Mouse (Mus musculus): ENCODE measurements around the gene Col11a1.

Gene Col11a1

GRCm38 (mm10) chr3:114029971-114030635 is at the start of gene Col11a1:
Gene Col11a1, plus strand, starts transcription at chr3:114030540.
- DNase-seq (ENCODE audit: low spot score in 2 of 2): peak; percentile 63 to 64

- DNase-seq (ENCODE audit: low spot score in 2 of 2): no peak
Measured at GRCm38 (mm10) chr3:113990936-113991335, 39.4 kb upstream of the Col11a1 start.

GRCm38 (mm10) chr3:114030886-114031285 is 546 bp downstream of the Col11a1 start:
- no peak for DNase-seq (ENCODE audit: low spot score in 2 of 2)

GRCm38 (mm10) chr3:114031351-114032213 is 1.2 kb downstream of the Col11a1 start:
- DNase-seq (ENCODE audit: low spot score in 2 of 2): no peak

- DNase-seq (ENCODE audit: low spot score in 2 of 2): no peak
Measured at GRCm38 (mm10) chr3:114032333-114032732, 2.0 kb downstream of the Col11a1 start.

GRCm38 (mm10) chr3:114052406-114052805 is 22.1 kb downstream of the Col11a1 start:
- DNase-seq (ENCODE audit: low spot score in 2 of 2): no peak

GRCm38 (mm10) chr3:114053501-114053900 is 23.2 kb downstream of the Col11a1 start:
- no peak for DNase-seq (ENCODE audit: low spot score in 2 of 2)

- DNase-seq (ENCODE audit: low spot score in 2 of 2): no peak
Measured at GRCm38 (mm10) chr3:114065123-114065522, 34.8 kb downstream of the Col11a1 start.

GRCm38 (mm10) chr3:114065587-114065986 is 35.2 kb downstream of the Col11a1 start:
- DNase-seq (ENCODE audit: low spot score in 2 of 2): no peak

GRCm38 (mm10) chr3:114099335-114099734 is 69.0 kb downstream of the Col11a1 start:
- no peak for DNase-seq (ENCODE audit: low spot score in 2 of 2)

- no peak for DNase-seq (ENCODE audit: low spot score in 2 of 2)
Measured at GRCm38 (mm10) chr3:114107099-114107498, 76.8 kb downstream of the Col11a1 start.

GRCm38 (mm10) chr3:114147140-114147539 is 116.8 kb downstream of the Col11a1 start:
- no peak for DNase-seq (ENCODE audit: low spot score in 2 of 2)

GRCm38 (mm10) chr3:114197964-114198750 is 167.8 kb downstream of the Col11a1 start:
- no peak for DNase-seq (ENCODE audit: low spot score in 2 of 2)

- no peak for DNase-seq (ENCODE audit: low spot score in 2 of 2)
Measured at GRCm38 (mm10) chr3:114212255-114212654, 181.9 kb downstream of the Col11a1 start.

- DNase-seq (ENCODE audit: low spot score in 2 of 2): no peak
Measured at GRCm38 (mm10) chr3:114216105-114216504, 185.8 kb downstream of the Col11a1 start.

GRCm38 (mm10) chr3:114229501-114229900 is 199.2 kb downstream of the Col11a1 start:
- DNase-seq (ENCODE audit: low spot score in 2 of 2): no peak
